Mouse (Mus musculus) stomach, postnatal 0 days (tissue): ENCODE data around the gene Btaf1.

Source experiments
- CTCF ChIP-seq: IDR thresholded peaks from 2 replicates; pipeline ENCODE4 v1.5.1; 2016; ENCODE audit warnings: antibody characterized with exemption, low read depth, mild to moderate bottlenecking, moderate library complexity
- EP300 ChIP-seq: optimal IDR thresholded peaks from 2 replicates; pipeline ENCODE3; 2016; ENCODE audit warnings: antibody characterized with exemption

DNA sequence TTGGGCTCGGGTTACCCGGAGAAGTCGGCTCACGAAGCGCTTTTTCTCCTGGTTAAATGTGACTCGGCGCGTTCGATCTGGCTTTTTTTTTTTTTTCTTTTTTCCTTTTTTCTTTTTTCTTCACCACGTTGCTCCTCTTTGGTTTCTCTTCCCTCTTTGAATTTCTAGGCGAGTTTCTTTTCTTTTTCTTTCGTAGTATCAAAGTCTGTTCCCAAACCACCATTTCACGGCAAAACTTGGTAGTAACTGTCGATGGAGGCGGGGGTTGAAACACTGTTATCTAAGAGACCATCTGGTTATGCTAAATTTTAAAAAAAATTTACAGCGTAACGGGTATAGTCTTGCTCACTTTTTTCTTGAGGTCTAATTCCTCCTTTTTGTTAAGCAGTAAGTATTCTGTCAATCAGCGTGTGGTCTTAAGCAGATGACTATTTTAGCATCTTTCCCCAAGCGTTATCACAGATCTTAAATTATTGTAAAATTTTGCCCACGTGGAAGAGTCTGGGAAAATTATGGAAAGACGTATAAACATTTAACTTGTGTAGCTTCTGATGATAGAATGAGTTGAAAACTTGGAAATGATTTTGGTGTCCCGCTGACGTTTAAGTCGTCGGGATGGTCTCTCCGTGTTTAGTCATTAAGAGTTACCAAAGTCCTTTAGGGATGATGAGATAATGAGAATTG, 816 bp downstream of the Btaf1 start:
- TF ChIP-seq CTCF (no peak), EP300 (no peak)
